40 mouse cellular contexts compared by ENCODE assay signal in the genomic region with DNA sequence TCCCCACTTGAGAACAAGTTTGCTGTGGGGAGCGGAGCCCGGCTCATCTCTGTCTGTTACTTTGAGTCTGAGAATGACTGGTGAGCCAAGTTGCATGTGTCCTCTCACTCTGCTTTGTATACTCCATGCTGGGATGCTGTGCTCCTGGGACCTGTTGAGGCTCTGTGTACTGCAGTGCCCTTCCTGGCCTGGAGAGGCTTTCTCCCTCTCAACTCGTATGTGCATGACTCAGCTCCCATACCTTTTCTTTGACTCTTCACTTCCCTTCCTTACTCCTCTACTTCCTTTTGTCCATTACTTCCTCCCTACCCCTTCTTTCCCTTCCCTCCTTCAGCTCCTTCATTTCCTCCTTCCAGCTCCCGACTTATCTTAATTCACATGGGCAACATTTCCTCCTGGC. TPM values are rescaled to one million over a fixed set of nuclear protein-coding genes. Genes with fewer than 3 reads are reported as not detected.
"Had no signal": no experiment of that assay in that cellular context is flagged by ENCODE, and none has a peak within 500 bp of the region (broad histone marks: within the 10 kb centered on the region; RNA-seq: fewer than 3 reads in every experiment).

No protein-coding gene starts in this region.

- DNase-seq: gastrocnemius, postnatal 14 days; gastrocnemius, postnatal 36 days; heart, adult 11 months; heart, adult 2 months; heart, postnatal 14 days; heart, postnatal 36 days; kidney, adult 18-20 months; kidney, adult 8-10 months; kidney, postnatal 10 days; kidney, postnatal 25 days; kidney, postnatal 4 days; layer of hippocampus, adult 9-11 months; liver; liver, embryonic 13.5 days had no signal

- H3K27ac ChIP-seq: heart, adult 2 months; heart, embryonic 13.5 days; heart, embryonic 15.5 days; hindbrain, embryonic 10.5 days; hindbrain, embryonic 12.5 days; hindbrain, embryonic 14.5 days; intestine, embryonic 15.5 days; left cerebral cortex, adult 2 months; limb, embryonic 10.5 days; limb, embryonic 12.5 days; liver, embryonic 13.5 days had no signal

- H3K4me1 ChIP-seq: heart, embryonic 13.5 days; heart, embryonic 15.5 days; hindbrain, embryonic 10.5 days; hindbrain, embryonic 12.5 days; intestine, embryonic 15.5 days; limb, embryonic 10.5 days; limb, embryonic 12.5 days; liver, embryonic 13.5 days had no signal

- H3K27me3 ChIP-seq: heart, embryonic 13.5 days; heart, embryonic 15.5 days; hindbrain, embryonic 12.5 days; intestine, embryonic 15.5 days; limb, embryonic 12.5 days; liver, embryonic 13.5 days had no signal

- H3K9me3 ChIP-seq: heart, embryonic 13.5 days; heart, embryonic 15.5 days; hindbrain, embryonic 10.5 days; hindbrain, embryonic 12.5 days; intestine, embryonic 15.5 days; limb, embryonic 10.5 days; limb, embryonic 12.5 days; liver, embryonic 13.5 days had no signal

- H3K4me3 ChIP-seq: heart, adult 2 months; heart, embryonic 13.5 days; heart, embryonic 15.5 days; hindbrain, embryonic 10.5 days; hindbrain, embryonic 12.5 days; intestine, embryonic 15.5 days; left cerebral cortex, adult 2 months; limb, embryonic 10.5 days; limb, embryonic 12.5 days; liver, embryonic 13.5 days had no signal

- H3K9ac ChIP-seq: heart, embryonic 13.5 days; heart, embryonic 15.5 days; hindbrain, embryonic 12.5 days; hindbrain, embryonic 14.5 days; intestine, embryonic 15.5 days; limb, embryonic 12.5 days; liver, embryonic 13.5 days had no signal

- H3K4me2 ChIP-seq: heart, embryonic 11.5 days; heart, embryonic 13.5 days; heart, embryonic 15.5 days; hindbrain, embryonic 12.5 days; hindbrain, embryonic 14.5 days; intestine, embryonic 15.5 days; limb, embryonic 12.5 days; liver, embryonic 11.5 days; liver, embryonic 13.5 days had no signal

- ATAC-seq: hindbrain, embryonic 16.5 days; inflammation-experienced regulatory T-cells, adult 6 months; intestine, embryonic 15.5 days; intestine, postnatal 0 days had no signal

RNA-seq across cellular contexts. Expression of gene Kpna7, which starts 12.4 kb away (rescaled TPM):
- total RNA-seq: gastrocnemius, adult 18-20 months; gastrocnemius, adult 8-10 months; gastrocnemius, postnatal 14 days; gastrocnemius, postnatal 36 days; heart, adult 2 months; heart, postnatal 14 days; heart, postnatal 36 days; layer of hippocampus, adult 18-20 months; layer of hippocampus, adult 8-10 months; layer of hippocampus, postnatal 14 days; left cerebral cortex, adult 2 months; left cerebral cortex, postnatal 14 days; left cerebral cortex, postnatal 36 days had no signal
- polyA plus RNA-seq: gonadal fat pad, adult 2 months; heart, adult 2 months; heart, embryonic 11.5 days; heart, embryonic 13.5 days; heart, embryonic 15.5 days; heart, postnatal 0 days; hindbrain, embryonic 10.5 days; hindbrain, embryonic 12.5 days; hindbrain, embryonic 14.5 days; hindbrain, embryonic 16.5 days; inflammation-experienced regulatory T-cells, adult 6 months; kidney, embryonic 14.5 days; kidney, embryonic 16.5 days; limb, embryonic 10.5 days; limb, embryonic 14.5 days had no signal
